Mouse (Mus musculus) midbrain, postnatal 0 days (tissue): Measurements from ENCODE around the gene 4931409K22Rik. TPM values are rescaled to one million over a fixed set of nuclear protein-coding genes. Genes with fewer than 3 reads are reported as not detected.

Experiments
- ATAC-seq: fragments of 200-750 bp; cut with Nextera tagmentation; 2 replicates; pipeline ENCODE4 v1.8.0; 2017; ENCODE audit warnings: moderate number of reproducible peaks, mild to moderate bottlenecking, moderate TSS enrichment, moderate library complexity; ENCODE audit not compliant: low FRiP score
- DNase-seq: peaks from one replicate; pipeline ENCODE4 v3.0.0-alpha.2; 2015; ENCODE audit warnings: low spot score
- H3K27ac ChIP-seq: fragments of 300-500 bp; sonication (generic); 2 replicates; pipeline ENCODE4 v1.5.1; 2014; ENCODE audit warnings: low read depth, mild to moderate bottlenecking, low read length, mixed read lengths
- H3K27me3 ChIP-seq: fragments of 300-500 bp; sonication (generic); 2 replicates; pipeline ENCODE4 v1.6.1; 2014; ENCODE audit warnings: low read length, control low read depth, mixed read lengths; ENCODE audit not compliant: insufficient read depth
- H3K36me3 ChIP-seq: fragments of 300-500 bp; sonication (generic); 2 replicates; pipeline ENCODE4 v1.6.1; 2014; ENCODE audit warnings: low read length, control low read depth, mixed read lengths; ENCODE audit not compliant: insufficient read depth
- H3K4me1 ChIP-seq: fragments of 300-500 bp; sonication (generic); 2 replicates; pipeline ENCODE4 v1.6.1; 2014; ENCODE audit warnings: mild to moderate bottlenecking, control low read depth, antibody characterized with exemption, low read length, mixed read lengths; ENCODE audit not compliant: insufficient read depth
- H3K4me2 ChIP-seq: fragments of 300-500 bp; sonication (generic); 2 replicates; pipeline ENCODE4 v1.6.1; 2014; ENCODE audit warnings: low read depth, mild to moderate bottlenecking, low read length, mixed read lengths; ENCODE audit not compliant: poor library complexity, severe bottlenecking
- H3K4me3 ChIP-seq: fragments of 300-500 bp; sonication (generic); 2 replicates; pipeline ENCODE4 v1.5.1; 2014; ENCODE audit warnings: low read depth, mild to moderate bottlenecking, low read length, moderate library complexity
- H3K9ac ChIP-seq: fragments of 300-500 bp; sonication (generic); replicated peaks from 2 replicates; pipeline ENCODE4 v1.6.1; 2014; ENCODE audit warnings: mild to moderate bottlenecking, low read length, moderate library complexity, mixed read lengths; ENCODE audit not compliant: poor library complexity, severe bottlenecking
- H3K9me3 ChIP-seq: fragments of 300-500 bp; sonication (generic); 2 replicates; pipeline ENCODE4 v1.6.1; 2016; ENCODE audit warnings: low read length, control low read depth
- CTCF ChIP-seq: IDR thresholded peaks from 2 replicates; pipeline ENCODE4 v1.5.1; 2016; ENCODE audit warnings: antibody characterized with exemption, mild to moderate bottlenecking
- WGBS: fragments of 180-500 bp; shearing (Covaris S2); extraction: QIAGEN DNeasy Blood & Tissue Kit; methylation state at CpG from one replicate; pipeline ENCODE4 v1.1.7; 2014; 5-methylcytosine and 5-hydroxymethylcytosine counted together
- polyA plus RNA-seq: library from polyadenylated mRNA; unstranded; fragments of >200 nt; fragmentation: Nextera tagmentation; extraction: Ambion mirVana; gene quantifications from 2 replicates; pipeline ENCODE4 v1.2.1, GENCODE M21; 2015
- total RNA-seq: library from RNA; depleted of rRNA; stranded (reverse); fragments of >200 nt; gene quantifications from 2 replicates; pipeline ENCODE4 v1.2.3, GENCODE M21; 2014

4931409K22Rik gene
- total and polyA plus RNA-seq, 2 experiments from 2014 or later, result not detected

GRCm38 (mm10) chr5:24508406-24508805, 48.2 kb downstream of the 4931409K22Rik start:
- Histone ChIP-seq H3K27ac (no peak overlapping the region), H3K4me2 (no peak overlapping the region), H3K9ac (no peak overlapping the region), H3K4me3 (no peak overlapping the region), H3K9me3 (no peaks in the 10 kb centered on the region), H3K4me1 (0 out of 2 replicates have a peak, but pooled peaks cover 2% of the 10 kb centered on the region), H3K27me3 (peaks cover 7% of the 10 kb centered on the region), H3K36me3 (no peaks in the 10 kb centered on the region)
- no peak for ATAC-seq
- 93% methylated on average over 7 of the region's 7 CpGs for WGBS
- peak; percentile 17; the same call in 1 of the 2 replicates for TF ChIP-seq CTCF
- DNase-seq, result no peak

GRCm38 (mm10) chr5:24505513-24505912, 51.1 kb downstream of the 4931409K22Rik start:
- H3K27me3 ChIP-seq, result peaks cover 7% of the 10 kb centered on the region
- peaks cover 16% of the 10 kb centered on the region for H3K36me3 ChIP-seq
- ATAC-seq (no peak), DNase-seq (no peak)
- no peak overlapping the region for H3K4me2 ChIP-seq
- 0 out of 2 replicates have a peak, but pooled peaks cover 2% of the 10 kb centered on the region for H3K4me1 ChIP-seq
- no peaks in the 10 kb centered on the region for H3K9me3 ChIP-seq
- no peak overlapping the region for H3K4me3 ChIP-seq
- no peak overlapping the region for H3K27ac ChIP-seq
- H3K9ac ChIP-seq, result no peak overlapping the region
- WGBS, result 51% methylated on average over 2 of the region's 2 CpGs
- TF ChIP-seq CTCF, result no peak

GRCm38 (mm10) chr5:24502786-24503185, 53.8 kb downstream of the 4931409K22Rik start:
- H3K4me1 ChIP-seq, result 0 out of 2 replicates have a peak, but pooled peaks cover 2% of the 10 kb centered on the region
- no peak for TF ChIP-seq CTCF
- peaks cover 41% of the 10 kb centered on the region for H3K36me3 ChIP-seq
- H3K4me2 ChIP-seq, result no peak overlapping the region
- no peak overlapping the region for H3K9ac ChIP-seq
- no peak overlapping the region for H3K4me3 ChIP-seq
- no peak for ATAC-seq
- 74% methylated on average over 4 of the region's 4 CpGs for WGBS
- no peaks in the 10 kb centered on the region for H3K9me3 ChIP-seq
- no peak for DNase-seq
- H3K27ac ChIP-seq, result no peak overlapping the region
- H3K27me3 ChIP-seq, result peaks cover 7% of the 10 kb centered on the region

- H3K27ac ChIP-seq, result no peak overlapping the region
- 0 out of 2 replicates have a peak, but pooled peaks cover 2% of the 10 kb centered on the region for H3K4me1 ChIP-seq
- WGBS, result 76% methylated on average over 11 of the region's 11 CpGs
- DNase-seq (peak; percentile 84), ATAC-seq (no peak)
- H3K4me3 ChIP-seq, result no peak overlapping the region
- no peak for TF ChIP-seq CTCF
- H3K4me2 ChIP-seq, result no peak overlapping the region
- H3K9me3 ChIP-seq, result no peaks in the 10 kb centered on the region
- peaks cover 7% of the 10 kb centered on the region for H3K27me3 ChIP-seq
- H3K36me3 ChIP-seq, result peaks cover 54% of the 10 kb centered on the region
- H3K9ac ChIP-seq, result no peak overlapping the region
Measured at GRCm38 (mm10) chr5:24500851-24501250, 55.8 kb downstream of the 4931409K22Rik start.

- H3K36me3 ChIP-seq, result peaks cover 62% of the 10 kb centered on the region
- no peak for TF ChIP-seq CTCF
- no peaks in the 10 kb centered on the region for H3K27me3 ChIP-seq
- H3K9me3 ChIP-seq, result no peaks in the 10 kb centered on the region
- H3K4me3 ChIP-seq, result no peak overlapping the region
- H3K4me1 ChIP-seq, result no peaks in the 10 kb centered on the region
- DNase-seq (no peak), ATAC-seq (no peak)
- 84% methylated on average over 10 of the region's 10 CpGs for WGBS
- no peak overlapping the region for H3K27ac ChIP-seq
- H3K9ac ChIP-seq, result no peak overlapping the region
- H3K4me2 ChIP-seq, result no peak overlapping the region
Measured at GRCm38 (mm10) chr5:24499113-24499512, 57.5 kb downstream of the 4931409K22Rik start.

GRCm38 (mm10) chr5:24497526-24497925, 59.1 kb downstream of the 4931409K22Rik start:
- Histone ChIP-seq H3K27me3 (no peaks in the 10 kb centered on the region), H3K9ac (no peak overlapping the region), H3K4me1 (no peaks in the 10 kb centered on the region), H3K4me3 (no peak overlapping the region), H3K9me3 (no peaks in the 10 kb centered on the region), H3K27ac (no peak overlapping the region), H3K36me3 (peaks cover 73% of the 10 kb centered on the region), H3K4me2 (no peak overlapping the region)
- DNase-seq (no peak), ATAC-seq (no peak)
- 71% methylated on average over 12 of the region's 12 CpGs for WGBS
- TF ChIP-seq CTCF, result no peak
